Mouse (Mus musculus) forebrain, embryonic 12.5 days (tissue): ENCODE measurements around the gene Ppp1r14c. TPM values are rescaled to one million over a fixed set of nuclear protein-coding genes. Genes with fewer than 3 reads are reported as not detected.
"Not testable (repeated sequence)": the region's sequence is repeated elsewhere in the genome, so short reads cannot be mapped to it uniquely, and the experiment has no call there.

Source experiments
- ATAC-seq: fragments of 200-750 bp; cut with Nextera tagmentation; 2 replicates; pipeline ENCODE4 v1.8.0; 2017; ENCODE audit warnings: moderate TSS enrichment; ENCODE audit not compliant: low FRiP score
- H3K27ac ChIP-seq: fragments of 300-500 bp; sonication (generic); 2 replicates; pipeline ENCODE4 v1.5.1; 2016; ENCODE audit warnings: mild to moderate bottlenecking
- H3K27me3 ChIP-seq: fragments of 300-500 bp; sonication (generic); 2 replicates; pipeline ENCODE4 v1.6.1; 2016; ENCODE audit warnings: mild to moderate bottlenecking
- H3K36me3 ChIP-seq: fragments of 300-500 bp; sonication (generic); replicated peaks from 2 replicates; pipeline ENCODE4 v1.6.1; 2016; ENCODE audit warnings: mild to moderate bottlenecking
- H3K4me1 ChIP-seq: fragments of 300-500 bp; sonication (generic); 2 replicates; pipeline ENCODE4 v1.6.1; 2016
- H3K4me2 ChIP-seq: fragments of 300-500 bp; sonication (generic); 2 replicates; pipeline ENCODE4 v1.6.1; 2016; ENCODE audit warnings: mild to moderate bottlenecking, moderate library complexity
- H3K4me3 ChIP-seq: fragments of 300-500 bp; sonication (generic); replicated peaks from 2 replicates; pipeline ENCODE4 v1.5.1; 2016; ENCODE audit warnings: mild to moderate bottlenecking
- H3K9ac ChIP-seq: fragments of 300-500 bp; sonication (generic); 2 replicates; pipeline ENCODE4 v1.6.1; 2016; ENCODE audit warnings: mild to moderate bottlenecking
- H3K9me3 ChIP-seq: fragments of 300-500 bp; sonication (generic); 2 replicates; pipeline ENCODE4 v1.6.1; 2016
- WGBS: fragments of 180-500 bp; shearing (Covaris S2); methylation state at CpG from one replicate; pipeline ENCODE4 v1.1.7; 2016; 5-methylcytosine and 5-hydroxymethylcytosine counted together
- polyA plus RNA-seq: library from polyadenylated mRNA; unstranded; fragments of >200 nt; fragmentation: Nextera tagmentation; extraction: Ambion mirVana; gene quantifications from 2 replicates; pipeline ENCODE4 v1.2.1, GENCODE M21; 2016

Ppp1r14c gene
- polyA plus RNA-seq, 1 experiment from 2014 or later, result 8.0 TPM

DNA sequence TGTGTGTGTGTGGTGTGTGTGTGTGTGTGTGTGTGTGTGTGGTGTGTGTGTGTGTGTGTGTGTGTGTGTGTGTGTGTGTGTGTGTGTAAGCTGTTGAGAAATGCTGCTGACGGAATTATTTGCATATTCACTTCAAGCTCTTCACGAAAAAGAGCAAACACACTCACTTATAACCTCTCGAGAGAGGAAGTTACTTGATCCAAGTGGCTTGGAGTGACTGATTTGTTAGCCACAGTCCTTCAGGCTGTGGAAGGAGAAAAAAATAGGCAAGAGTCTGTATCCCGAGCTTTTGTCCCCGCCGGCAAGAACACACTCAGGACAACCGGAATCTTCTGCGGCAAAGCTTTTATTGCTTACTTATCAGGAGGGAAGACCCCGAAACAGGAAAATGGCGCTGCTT lies 80.9 kb downstream of the Ppp1r14c start:
- H3K9me3 ChIP-seq, H3K4me3 ChIP-seq, ATAC-seq, H3K36me3 ChIP-seq, H3K4me1 ChIP-seq, H3K4me2 ChIP-seq, H3K9ac ChIP-seq, H3K27ac ChIP-seq, H3K27me3 ChIP-seq: not testable (repeated sequence)
- WGBS, result 95% methylated on average over 10 of the region's 10 CpGs

DNA sequence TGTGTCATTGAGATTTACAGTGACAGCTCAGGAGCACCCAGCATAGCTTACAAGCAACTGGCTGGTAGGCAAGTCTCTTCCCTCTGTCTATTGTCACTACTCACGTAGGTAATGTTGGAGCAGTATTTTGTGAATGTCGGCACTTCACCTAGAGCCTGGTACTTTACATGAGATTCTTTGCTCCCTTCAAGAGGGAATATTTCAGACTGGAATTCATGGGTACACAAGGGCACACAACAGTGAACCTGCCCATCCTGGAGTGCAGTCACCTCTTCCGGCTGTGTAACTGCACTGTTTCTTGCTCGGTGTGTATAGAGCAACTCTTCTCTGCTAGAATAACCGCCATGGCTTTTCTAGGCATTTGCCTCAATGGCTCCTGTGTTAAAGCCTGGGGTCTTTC lies 82.8 kb downstream of the Ppp1r14c start:
- no peaks in the 10 kb centered on the region for H3K27me3 ChIP-seq
- H3K9ac ChIP-seq, result no peak overlapping the region
- no peak overlapping the region for H3K4me3 ChIP-seq
- H3K27ac ChIP-seq, result no peak overlapping the region
- H3K4me2 ChIP-seq, result no peak overlapping the region
- no peaks in the 10 kb centered on the region for H3K4me1 ChIP-seq
- H3K36me3 ChIP-seq, result no peaks in the 10 kb centered on the region
- ATAC-seq, result no peak
- WGBS, result 93% methylated on average over 5 of the region's 5 CpGs
- H3K9me3 ChIP-seq, result no peaks in the 10 kb centered on the region

DNA sequence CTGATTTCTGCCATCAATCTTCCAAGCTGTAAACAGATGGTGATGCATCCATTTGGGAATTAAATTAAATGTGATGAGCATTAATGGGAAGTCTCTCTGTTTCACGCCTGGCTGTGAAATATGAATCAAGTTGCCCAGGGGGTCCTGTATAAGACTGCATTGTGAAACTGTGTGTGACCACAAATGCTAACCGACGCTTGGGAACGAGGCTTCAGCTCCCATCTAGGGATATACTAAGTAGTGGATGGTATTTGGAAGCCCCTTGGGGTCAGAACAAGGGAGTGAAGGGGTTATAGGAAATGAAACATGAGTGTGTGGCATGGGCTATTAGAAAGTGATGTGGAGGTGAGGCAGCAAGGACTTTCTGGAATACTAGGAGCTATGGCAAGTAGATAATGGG lies 86.1 kb downstream of the Ppp1r14c start:
- no peak overlapping the region for H3K27ac ChIP-seq
- no peak for ATAC-seq
- H3K27me3 ChIP-seq, result no peaks in the 10 kb centered on the region
- no peak overlapping the region for H3K4me3 ChIP-seq
- H3K4me2 ChIP-seq, result no peak overlapping the region
- 80% methylated on average over 4 of the region's 4 CpGs for WGBS
- no peaks in the 10 kb centered on the region for H3K4me1 ChIP-seq
- H3K9me3 ChIP-seq, result no peaks in the 10 kb centered on the region
- H3K36me3 ChIP-seq, result no peaks in the 10 kb centered on the region
- H3K9ac ChIP-seq, result no peak overlapping the region

DNA sequence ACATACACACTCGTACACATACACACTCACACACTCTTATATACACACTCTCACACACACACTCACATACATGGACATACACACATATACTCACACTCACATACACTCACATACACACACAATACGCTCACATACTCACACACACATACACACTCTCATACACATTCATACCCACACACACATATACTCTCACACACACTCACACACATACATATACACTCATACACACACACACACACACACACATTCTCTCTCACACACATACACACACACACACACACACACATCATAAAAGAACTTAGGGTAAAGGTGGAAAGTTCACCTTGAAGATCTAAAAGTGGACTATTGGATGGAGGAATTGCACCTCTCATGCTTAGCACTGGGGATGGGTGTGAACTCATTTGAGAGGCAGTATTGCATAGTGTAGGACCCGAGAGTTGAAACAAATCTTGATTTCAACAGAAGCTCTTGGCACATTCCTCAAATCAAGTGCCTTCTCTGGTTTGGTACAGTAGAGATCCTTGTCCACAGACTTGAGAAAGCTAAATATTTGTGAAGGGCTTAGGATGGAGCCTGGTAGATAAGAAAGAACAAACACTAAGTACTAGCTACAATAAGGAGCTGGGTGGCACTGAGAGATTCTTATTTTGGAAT lies 87.1 kb downstream of the Ppp1r14c start:
- Histone ChIP-seq H3K9me3 (no peaks in the 10 kb centered on the region), H3K27ac (no peak overlapping the region), H3K9ac (no peak overlapping the region), H3K36me3 (no peaks in the 10 kb centered on the region), H3K27me3 (no peaks in the 10 kb centered on the region), H3K4me2 (no peak overlapping the region), H3K4me3 (no peak overlapping the region), H3K4me1 (no peaks in the 10 kb centered on the region)
- no peak for ATAC-seq
- WGBS, result 83% methylated on average over 3 of the region's 3 CpGs

DNA sequence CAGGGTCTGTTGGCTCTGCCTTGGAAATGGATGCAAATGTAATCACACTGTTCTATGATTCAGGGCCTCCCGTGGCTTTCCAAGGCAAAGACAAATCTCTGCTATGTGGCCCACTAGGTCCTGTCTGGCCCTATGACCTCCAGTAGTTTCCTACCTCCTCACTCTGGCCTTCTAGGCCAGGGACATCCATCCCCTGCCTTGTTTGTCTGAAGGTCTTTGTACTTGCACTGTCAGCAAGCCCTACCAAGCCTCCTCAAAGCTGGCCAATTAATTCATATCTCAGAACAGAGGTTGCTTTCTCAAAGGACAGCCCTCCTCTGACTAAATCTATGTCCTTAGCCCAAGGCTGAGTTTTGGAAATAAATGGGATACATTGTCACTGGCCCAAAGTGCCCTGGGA lies 92.8 kb downstream of the Ppp1r14c start:
- 84% methylated on average over 1 of the region's 1 CpGs for WGBS
- H3K4me1 ChIP-seq, result no peaks in the 10 kb centered on the region
- no peaks in the 10 kb centered on the region for H3K36me3 ChIP-seq
- no peak for ATAC-seq
- H3K4me2 ChIP-seq, result no peak overlapping the region
- H3K9ac ChIP-seq, result no peak overlapping the region
- no peaks in the 10 kb centered on the region for H3K9me3 ChIP-seq
- no peak overlapping the region for H3K4me3 ChIP-seq
- H3K27ac ChIP-seq, result no peak overlapping the region
- H3K27me3 ChIP-seq, result no peaks in the 10 kb centered on the region

DNA sequence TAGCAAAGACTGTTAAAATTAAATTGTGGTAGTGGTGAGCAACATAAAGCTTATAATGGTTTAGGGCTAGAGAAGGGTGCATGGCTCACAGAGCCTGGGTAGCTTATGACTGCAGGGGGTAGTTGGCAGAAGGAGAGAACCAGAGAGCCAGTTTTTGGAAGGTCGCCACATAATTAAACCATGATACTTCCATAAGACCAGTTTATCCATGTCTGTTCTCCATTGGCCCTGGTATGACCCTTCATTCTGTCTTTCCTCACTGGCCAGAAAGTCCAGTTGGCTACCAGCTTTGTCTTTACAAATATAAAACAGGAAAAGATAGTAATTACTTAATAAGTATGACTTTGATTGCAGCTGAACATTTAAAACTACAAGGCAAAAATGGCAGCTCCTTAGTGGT lies 95.0 kb downstream of the Ppp1r14c start:
- H3K4me3 ChIP-seq, result no peak overlapping the region
- H3K4me1 ChIP-seq, result no peaks in the 10 kb centered on the region
- no peaks in the 10 kb centered on the region for H3K27me3 ChIP-seq
- no peak overlapping the region for H3K9ac ChIP-seq
- H3K4me2 ChIP-seq, result no peak overlapping the region
- 92% methylated on average over 1 of the region's 1 CpGs for WGBS
- no peaks in the 10 kb centered on the region for H3K36me3 ChIP-seq
- H3K27ac ChIP-seq, result no peak overlapping the region
- ATAC-seq, result no peak
- no peaks in the 10 kb centered on the region for H3K9me3 ChIP-seq

DNA sequence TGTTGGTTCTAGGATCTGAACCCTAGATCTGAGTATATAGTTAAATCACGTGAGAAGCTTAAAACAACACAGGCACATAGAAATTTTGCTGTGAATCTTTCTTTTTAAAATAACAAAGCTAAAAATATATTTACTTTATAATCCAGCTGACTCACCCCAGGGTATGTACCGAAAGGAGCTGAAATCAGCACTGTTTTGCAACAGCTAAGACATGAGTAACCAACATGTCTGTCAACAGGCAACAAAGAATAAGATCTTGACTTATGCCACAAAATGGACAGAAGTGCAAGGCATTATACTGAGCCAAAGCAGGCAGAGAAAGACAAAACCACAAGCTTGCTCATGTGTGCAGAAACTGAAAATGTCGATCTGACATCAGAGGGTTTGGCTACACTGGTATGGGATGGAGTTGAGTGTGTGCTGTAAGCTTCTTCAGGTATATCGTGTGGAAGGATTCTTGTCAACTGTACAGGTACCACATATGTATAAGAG lies 100.3 kb downstream of the Ppp1r14c start:
- no peak overlapping the region for H3K4me2 ChIP-seq
- ATAC-seq, result no peak
- no peak overlapping the region for H3K4me3 ChIP-seq
- 92% methylated on average over 4 of the region's 4 CpGs for WGBS
- H3K9me3 ChIP-seq, result no peaks in the 10 kb centered on the region
- no peaks in the 10 kb centered on the region for H3K27me3 ChIP-seq
- H3K36me3 ChIP-seq, result no peaks in the 10 kb centered on the region
- no peak overlapping the region for H3K27ac ChIP-seq
- no peaks in the 10 kb centered on the region for H3K4me1 ChIP-seq
- H3K9ac ChIP-seq, result no peak overlapping the region

DNA sequence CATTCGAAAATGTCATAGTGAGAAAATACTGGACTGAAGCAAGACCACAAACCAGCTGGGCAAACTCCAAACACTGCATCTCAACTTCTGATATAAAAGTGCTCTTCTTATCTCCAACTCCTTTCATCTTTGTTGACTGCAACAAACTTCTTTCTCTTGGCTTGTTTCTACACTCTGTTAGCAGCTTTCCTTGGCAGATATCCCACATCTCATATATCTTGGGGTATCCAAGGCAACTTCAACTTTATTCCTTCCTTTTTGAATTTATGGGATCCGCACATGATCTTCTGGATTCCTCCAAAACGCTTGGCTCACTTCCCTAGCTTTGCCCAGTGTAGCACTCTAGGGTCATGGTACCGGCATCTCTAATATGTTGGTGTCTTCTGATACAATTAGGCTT lies 102.7 kb downstream of the Ppp1r14c start:
- Histone ChIP-seq H3K4me1 (no peaks in the 10 kb centered on the region), H3K9ac (no peak overlapping the region), H3K9me3 (no peaks in the 10 kb centered on the region), H3K27ac (no peak overlapping the region), H3K36me3 (no peaks in the 10 kb centered on the region), H3K27me3 (no peaks in the 10 kb centered on the region), H3K4me2 (no peak overlapping the region), H3K4me3 (no peak overlapping the region)
- 87% methylated on average over 4 of the region's 4 CpGs for WGBS
- no peak for ATAC-seq

DNA sequence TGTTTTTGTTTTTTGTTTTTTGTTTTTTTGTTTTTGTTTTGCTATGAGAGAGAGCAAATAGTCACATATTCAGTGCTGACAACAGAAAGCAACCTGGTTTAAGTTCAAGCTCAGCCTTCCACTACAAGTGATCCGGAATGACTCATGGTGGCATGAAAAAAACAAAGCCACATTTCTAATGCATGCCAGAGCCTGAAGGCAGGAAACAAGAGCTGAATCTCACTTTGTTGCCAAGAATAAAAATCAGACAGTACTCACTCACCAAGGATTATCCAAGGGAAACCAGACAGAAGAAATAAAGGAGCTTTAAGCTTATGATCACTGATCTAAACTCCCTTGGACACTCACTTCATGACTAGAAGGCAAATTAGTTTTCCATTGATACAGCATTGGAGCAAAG lies 110.8 kb downstream of the Ppp1r14c start:
- Histone ChIP-seq H3K4me1 (no peaks in the 10 kb centered on the region), H3K4me2 (no peak overlapping the region), H3K4me3 (no peak overlapping the region), H3K9me3 (no peaks in the 10 kb centered on the region), H3K9ac (no peak overlapping the region), H3K27me3 (no peaks in the 10 kb centered on the region), H3K36me3 (no peaks in the 10 kb centered on the region), H3K27ac (no peak overlapping the region)
- no peak for ATAC-seq
- WGBS, result 73% methylated on average over 1 of the region's 1 CpGs

DNA sequence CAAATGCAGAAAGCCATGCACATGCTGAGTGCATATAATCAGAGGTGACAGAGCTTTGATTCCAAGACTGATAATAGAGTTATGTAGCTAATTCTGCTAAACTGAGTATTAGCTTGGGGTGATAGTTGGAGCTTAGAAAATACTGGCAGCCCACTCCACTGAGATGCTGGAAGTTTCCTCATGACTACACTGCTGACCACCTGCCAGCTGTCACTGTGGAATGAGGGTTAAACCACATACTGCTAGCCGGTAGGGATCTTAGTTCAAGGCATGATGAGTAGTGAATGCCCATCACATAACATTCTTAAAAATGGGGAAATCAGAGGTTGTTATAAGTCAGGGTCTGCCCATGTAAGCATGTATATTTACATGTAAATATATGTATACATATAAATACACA lies 113.9 kb downstream of the Ppp1r14c start:
- Histone ChIP-seq H3K36me3 (no peaks in the 10 kb centered on the region), H3K4me3 (no peak overlapping the region), H3K4me1 (no peaks in the 10 kb centered on the region), H3K27ac (no peak overlapping the region), H3K9me3 (0 out of 2 replicates have a peak, but pooled peaks cover 5% of the 10 kb centered on the region), H3K4me2 (no peak overlapping the region), H3K9ac (no peak overlapping the region), H3K27me3 (no peaks in the 10 kb centered on the region)
- WGBS, result 93% methylated on average over 1 of the region's 1 CpGs
- ATAC-seq, result no peak

DNA sequence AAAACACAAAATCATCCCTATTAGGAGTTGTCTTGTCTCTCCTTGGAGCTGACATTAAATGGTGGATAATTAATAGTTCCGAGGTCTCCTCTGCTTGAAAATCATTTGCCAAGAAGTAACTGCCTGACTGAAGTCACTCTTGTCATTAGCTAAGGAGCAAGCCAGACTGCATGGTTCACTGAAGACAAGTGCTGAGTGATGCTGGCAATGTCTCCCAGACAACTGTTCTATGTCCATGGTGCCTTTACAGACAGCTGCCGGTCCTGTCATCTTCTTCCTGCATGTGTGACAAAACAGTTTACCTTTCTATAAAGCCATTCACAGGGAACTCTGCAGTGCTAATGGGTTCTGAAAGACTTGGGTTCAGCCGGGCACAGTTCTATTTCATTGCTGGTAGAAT lies 124.2 kb downstream of the Ppp1r14c start:
- no peak overlapping the region for H3K4me2 ChIP-seq
- ATAC-seq, result no peak
- no peak overlapping the region for H3K27ac ChIP-seq
- H3K36me3 ChIP-seq, result no peaks in the 10 kb centered on the region
- no peaks in the 10 kb centered on the region for H3K9me3 ChIP-seq
- no peaks in the 10 kb centered on the region for H3K27me3 ChIP-seq
- no peak overlapping the region for H3K9ac ChIP-seq
- 87% methylated on average over 3 of the region's 3 CpGs for WGBS
- no peaks in the 10 kb centered on the region for H3K4me1 ChIP-seq
- H3K4me3 ChIP-seq, result no peak overlapping the region

DNA sequence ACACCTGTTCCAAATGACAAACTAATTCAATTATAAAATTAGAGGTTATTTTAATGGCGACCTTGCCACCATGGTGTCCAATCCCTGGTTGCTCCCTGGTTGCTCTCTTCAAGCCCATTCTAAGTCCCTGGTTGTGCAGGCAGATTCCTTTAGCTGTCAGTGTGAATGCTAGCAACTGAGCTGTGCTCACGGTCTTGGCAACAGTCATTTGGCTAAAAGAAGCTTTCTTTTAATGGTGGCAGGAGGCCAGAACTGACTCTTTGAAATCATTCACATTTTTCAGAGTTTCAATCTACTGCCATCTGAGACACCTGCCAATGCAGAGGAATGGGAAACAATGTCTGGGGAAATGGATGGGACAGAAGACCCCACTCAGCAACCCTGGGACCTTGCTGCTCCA lies 130.9 kb downstream of the Ppp1r14c start:
- no peak for ATAC-seq

DNA sequence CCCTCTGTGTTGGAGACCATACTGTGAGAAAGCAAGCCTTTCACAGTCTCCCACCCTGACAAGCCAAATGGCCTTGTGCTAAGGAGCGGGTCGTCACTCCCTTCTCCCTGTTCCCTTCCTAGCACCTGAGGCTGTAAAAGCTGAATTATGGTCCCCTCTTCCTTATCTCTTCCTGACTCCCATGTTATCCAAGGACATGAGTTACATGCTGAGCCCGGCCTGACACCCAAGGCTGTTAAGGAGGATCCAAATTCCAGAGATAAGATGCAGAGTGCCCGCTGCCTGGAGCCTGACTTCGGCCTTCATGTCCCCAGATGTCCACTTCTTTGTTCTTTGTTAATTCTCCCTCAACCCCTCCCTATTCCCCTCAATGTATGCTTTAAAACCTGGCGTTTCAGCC lies 135.0 kb downstream of the Ppp1r14c start:
- WGBS, result 93% methylated on average over 6 of the region's 6 CpGs
- not testable (repeated sequence) for H3K27me3 ChIP-seq, H3K9me3 ChIP-seq, H3K9ac ChIP-seq, ATAC-seq, H3K4me3 ChIP-seq, H3K4me2 ChIP-seq, H3K27ac ChIP-seq, H3K4me1 ChIP-seq, H3K36me3 ChIP-seq

More for the DNA sequence above, 130.9 kb downstream of the Ppp1r14c start:
- Histone ChIP-seq H3K4me3 (no peak overlapping the region), H3K27ac (no peak overlapping the region), H3K36me3 (no peaks in the 10 kb centered on the region), H3K9ac (no peak overlapping the region), H3K4me1 (no peaks in the 10 kb centered on the region), H3K9me3 (peaks cover 9% of the 10 kb centered on the region; the same call in 1 of the 2 replicates), H3K27me3 (no peaks in the 10 kb centered on the region), H3K4me2 (no peak overlapping the region)
- 80% methylated on average over 2 of the region's 2 CpGs for WGBS
